Mouse (Mus musculus): ENCODE results near the gene BC024978. TPM values are rescaled to one million over a fixed set of nuclear protein-coding genes. Genes with fewer than 3 reads are reported as not detected.

The BC024978 gene
- total RNA-seq, 2 experiments from 2014 or later: 18.9 to 21.3 TPM

- intact Hi-C loops (cut with DNase I): no loop called here
- no peak for DNase-seq (ENCODE audit: low spot score in 2 of 2)
Measured at GRCm38 (mm10) chr7:27170981-27171380, 24.6 kb upstream of the BC024978 start.

GRCm38 (mm10) chr7:27174496-27174895 lies 21.1 kb upstream of the BC024978 start:
- intact Hi-C loops (cut with DNase I): no loop called here
- no peak for DNase-seq (ENCODE audit: low spot score in 2 of 2)

- intact Hi-C loops (cut with DNase I): no loop called here
- no peak for DNase-seq (ENCODE audit: low spot score in 2 of 2)
Measured at GRCm38 (mm10) chr7:27174896-27175295, 20.7 kb upstream of the BC024978 start.

GRCm38 (mm10) chr7:27177942-27178323 lies 17.6 kb upstream of the BC024978 start:
- DNase-seq (ENCODE audit: low spot score in 2 of 2): no peak
- intact Hi-C loops (cut with DNase I): no loop called here

GRCm38 (mm10) chr7:27178324-27179216 lies 17.0 kb upstream of the BC024978 start, which contains the start of gene Rab4b:
Rab4b (minus strand) TSS chr7:27178896.
- intact Hi-C loops (cut with DNase I): no loop called here

GRCm38 (mm10) chr7:27179217-27179918 lies 16.2 kb upstream of the BC024978 start:
- intact Hi-C loops (cut with DNase I): no loop called here
- no peak for DNase-seq (ENCODE audit: low spot score in 2 of 2)

More at GRCm38 (mm10) chr7:27178324-27179216, 17.0 kb upstream of the BC024978 start, which contains the start of gene Rab4b:
- DNase-seq (ENCODE audit: low spot score in 2 of 2): peak; percentile 100

GRCm38 (mm10) chr7:27180036-27180435 lies 15.5 kb upstream of the BC024978 start:
- intact Hi-C loops (cut with DNase I): no loop called here
- no peak for DNase-seq (ENCODE audit: low spot score in 2 of 2)

GRCm38 (mm10) chr7:27180837-27181695 lies 14.5 kb upstream of the BC024978 start, which contains the start of the genes Gm21983 and Mia:
Gm21983 (minus strand) TSS chr7:27181086.
Mia (minus strand) TSS chr7:27181157.
- intact Hi-C loops (cut with DNase I): no loop called here
- no peak for DNase-seq (ENCODE audit: low spot score in 2 of 2)

GRCm38 (mm10) chr7:27182498-27182897 lies 13.1 kb upstream of the BC024978 start:
- intact Hi-C loops (cut with DNase I): no loop called here
- DNase-seq (ENCODE audit: low spot score in 2 of 2): no peak

GRCm38 (mm10) chr7:27184964-27185363 lies 10.6 kb upstream of the BC024978 start:
- DNase-seq (ENCODE audit: low spot score in 2 of 2): no peak
- intact Hi-C loops (cut with DNase I): no loop called here

- intact Hi-C loops (cut with DNase I): no loop called here
Measured at GRCm38 (mm10) chr7:27185986-27186385, 9.6 kb upstream of the BC024978 start.

GRCm38 (mm10) chr7:27189271-27189931 lies 6.2 kb upstream of the BC024978 start:
- DNase-seq (ENCODE audit: low spot score in 2 of 2): no peak
- intact Hi-C loops (cut with DNase I): no loop called here

More at GRCm38 (mm10) chr7:27185986-27186385, 9.6 kb upstream of the BC024978 start:
- no peak for DNase-seq (ENCODE audit: low spot score in 2 of 2)

- intact Hi-C loops (cut with DNase I): no loop called here
- no peak for DNase-seq (ENCODE audit: low spot score in 2 of 2)
Measured at GRCm38 (mm10) chr7:27192434-27192833, 3.1 kb upstream of the BC024978 start.

- intact Hi-C loops (cut with DNase I): no loop called here
- DNase-seq (ENCODE audit: low spot score in 2 of 2): no peak
Measured at GRCm38 (mm10) chr7:27193731-27194130, 1.9 kb upstream of the BC024978 start.

GRCm38 (mm10) chr7:27197136-27197535 lies 1.6 kb downstream of the BC024978 start:
- DNase-seq (ENCODE audit: low spot score in 2 of 2): no peak
- intact Hi-C loops (cut with DNase I): no loop called here

GRCm38 (mm10) chr7:27197634-27198033 lies 2.1 kb downstream of the BC024978 start:
- no peak for DNase-seq (ENCODE audit: low spot score in 2 of 2)
- intact Hi-C loops (cut with DNase I): no loop called here

GRCm38 (mm10) chr7:27198355-27198754 lies 2.8 kb downstream of the BC024978 start:
- intact Hi-C loops (cut with DNase I): no loop called here
- DNase-seq (ENCODE audit: low spot score in 2 of 2): no peak

- DNase-seq (ENCODE audit: low spot score in 2 of 2): no peak
- intact Hi-C loops (cut with DNase I): no loop called here
Measured at GRCm38 (mm10) chr7:27198779-27199178, 3.2 kb downstream of the BC024978 start.

Measured in left cerebral cortex, postnatal 14 days (tissue).